Mouse (Mus musculus): ENCODE measurements around the gene Tubb5. TPM values are rescaled to one million over a fixed set of nuclear protein-coding genes. Genes with fewer than 3 reads are reported as not detected.

Gene Tubb5
- polyA plus RNA-seq, 1 experiment from 2014 or later = 1,420 TPM

GRCm38 (mm10) chr17:35821439-35822430 lies 16.4 kb downstream of the Tubb5 start, which contains the start of gene Ier3:
Ier3 (plus strand) TSS chr17:35821684.
- DNase-seq (ENCODE audit: low spot score) (peak; percentile 84), ATAC-seq (replicated peaks; ENCODE audit: insufficient number of reproducible peaks, low FRiP score, low TSS enrichment, low read depth) (0 out of 2 replicates have a peak, but pooled peaks have one; percentile 1)
- peak within 1 kb of the TSS; percentile 57 for H3K9ac ChIP-seq (replicated peaks; ENCODE audit: low read length)
- peak within 1 kb of the TSS; percentile 95 for H3K4me2 ChIP-seq (ENCODE audit: low read depth, low read length)
- H3K36me3 ChIP-seq (replicated peaks; ENCODE audit: control insufficient read depth, insufficient read depth, low read depth, low read length) = no peaks in the 10 kb centered on the region
- no peak within 1 kb of the TSS for H3K27ac ChIP-seq (replicated peaks; ENCODE audit: low read depth, low read length)
- peak within 1 kb of the TSS; percentile 58 for H3K4me3 ChIP-seq (ENCODE audit: low read depth, low read length)
- H3K27me3 ChIP-seq (ENCODE audit: control insufficient read depth, insufficient read depth, low read length) = no peaks in the 10 kb centered on the region; the same call in 1 of the 2 replicates
- H3K4me1 ChIP-seq (ENCODE audit: control insufficient read depth, insufficient read depth, low read length) = peaks cover 6% of the 10 kb centered on the region
- WGBS = under 1% methylated on average over 62 of the region's 62 CpGs
- H3K9me3 ChIP-seq (replicated peaks; ENCODE audit: control insufficient read depth, low read length) = no peaks in the 10 kb centered on the region

- no peak overlapping the region for H3K9ac ChIP-seq (replicated peaks; ENCODE audit: low read length)
- H3K27ac ChIP-seq (replicated peaks; ENCODE audit: low read depth, low read length) = no peak overlapping the region
- peaks cover 6% of the 10 kb centered on the region for H3K4me1 ChIP-seq (ENCODE audit: control insufficient read depth, insufficient read depth, low read length)
- DNase-seq (ENCODE audit: low spot score) = no peak
- no peak for ATAC-seq (replicated peaks; ENCODE audit: insufficient number of reproducible peaks, low FRiP score, low TSS enrichment, low read depth)
- H3K4me2 ChIP-seq (ENCODE audit: low read depth, low read length) = no peak overlapping the region
- H3K4me3 ChIP-seq (ENCODE audit: low read depth, low read length) = no peak overlapping the region
- H3K27me3 ChIP-seq (ENCODE audit: control insufficient read depth, insufficient read depth, low read length) = no peaks in the 10 kb centered on the region; the same call in 1 of the 2 replicates
- 79% methylated on average over 5 of the region's 5 CpGs for WGBS
- H3K36me3 ChIP-seq (replicated peaks; ENCODE audit: control insufficient read depth, insufficient read depth, low read depth, low read length) = no peaks in the 10 kb centered on the region
- H3K9me3 ChIP-seq (replicated peaks; ENCODE audit: control insufficient read depth, low read length) = no peaks in the 10 kb centered on the region
Measured at GRCm38 (mm10) chr17:35820111-35820510, 18.0 kb downstream of the Tubb5 start.

- Histone ChIP-seq H3K9ac (replicated peaks; ENCODE audit: low read length) (no peak overlapping the region; the same call in 1 of the 2 replicates), H3K4me1 (ENCODE audit: control insufficient read depth, insufficient read depth, low read length) (peaks cover 6% of the 10 kb centered on the region), H3K36me3 (replicated peaks; ENCODE audit: control insufficient read depth, insufficient read depth, low read depth, low read length) (no peaks in the 10 kb centered on the region), H3K27ac (replicated peaks; ENCODE audit: low read depth, low read length) (0 out of 2 replicates have a peak overlapping the region, but pooled peaks have one; percentile 20), H3K4me2 (ENCODE audit: low read depth, low read length) (0 out of 2 replicates have a peak overlapping the region, but pooled peaks have one; percentile 25), H3K27me3 (ENCODE audit: control insufficient read depth, insufficient read depth, low read length) (no peaks in the 10 kb centered on the region; the same call in 1 of the 2 replicates), H3K4me3 (ENCODE audit: low read depth, low read length) (no peak overlapping the region), H3K9me3 (replicated peaks; ENCODE audit: control insufficient read depth, low read length) (no peaks in the 10 kb centered on the region)
- WGBS = 19% methylated on average over 10 of the region's 10 CpGs
- ATAC-seq (replicated peaks; ENCODE audit: insufficient number of reproducible peaks, low FRiP score, low TSS enrichment, low read depth) (no peak), DNase-seq (ENCODE audit: low spot score) (peak; percentile 76)
Measured at GRCm38 (mm10) chr17:35817226-35817625, 20.9 kb downstream of the Tubb5 start.

GRCm38 (mm10) chr17:35816686-35817085 lies 21.4 kb downstream of the Tubb5 start:
- DNase-seq (ENCODE audit: low spot score) (no peak), ATAC-seq (replicated peaks; ENCODE audit: insufficient number of reproducible peaks, low FRiP score, low TSS enrichment, low read depth) (no peak)
- Histone ChIP-seq H3K4me1 (ENCODE audit: control insufficient read depth, insufficient read depth, low read length) (peaks cover 3% of the 10 kb centered on the region; the same call in 1 of the 2 replicates), H3K27me3 (ENCODE audit: control insufficient read depth, insufficient read depth, low read length) (no peaks in the 10 kb centered on the region; the same call in 1 of the 2 replicates), H3K9ac (replicated peaks; ENCODE audit: low read length) (no peak overlapping the region), H3K36me3 (replicated peaks; ENCODE audit: control insufficient read depth, insufficient read depth, low read depth, low read length) (no peaks in the 10 kb centered on the region), H3K9me3 (replicated peaks; ENCODE audit: control insufficient read depth, low read length) (no peaks in the 10 kb centered on the region), H3K27ac (replicated peaks; ENCODE audit: low read depth, low read length) (no peak overlapping the region), H3K4me2 (ENCODE audit: low read depth, low read length) (no peak overlapping the region), H3K4me3 (ENCODE audit: low read depth, low read length) (no peak overlapping the region)
- WGBS = 43% methylated on average over 7 of the region's 14 CpGs

- no peak for ATAC-seq (replicated peaks; ENCODE audit: insufficient number of reproducible peaks, low FRiP score, low TSS enrichment, low read depth)
- Histone ChIP-seq H3K4me2 (ENCODE audit: low read depth, low read length) (no peak overlapping the region), H3K4me1 (ENCODE audit: control insufficient read depth, insufficient read depth, low read length) (peaks cover 3% of the 10 kb centered on the region; the same call in 1 of the 2 replicates), H3K4me3 (ENCODE audit: low read depth, low read length) (no peak overlapping the region), H3K27me3 (ENCODE audit: control insufficient read depth, insufficient read depth, low read length) (no peaks in the 10 kb centered on the region), H3K27ac (replicated peaks; ENCODE audit: low read depth, low read length) (no peak overlapping the region), H3K9ac (replicated peaks; ENCODE audit: low read length) (no peak overlapping the region), H3K9me3 (replicated peaks; ENCODE audit: control insufficient read depth, low read length) (no peaks in the 10 kb centered on the region), H3K36me3 (replicated peaks; ENCODE audit: control insufficient read depth, insufficient read depth, low read depth, low read length) (no peaks in the 10 kb centered on the region)
- WGBS = 77% methylated on average over 7 of the region's 7 CpGs
- no peak for DNase-seq (ENCODE audit: low spot score)
Measured at GRCm38 (mm10) chr17:35815836-35816235, 22.3 kb downstream of the Tubb5 start.

- Histone ChIP-seq H3K9me3 (replicated peaks; ENCODE audit: control insufficient read depth, low read length) (no peaks in the 10 kb centered on the region), H3K4me3 (ENCODE audit: low read depth, low read length) (no peak overlapping the region), H3K27me3 (ENCODE audit: control insufficient read depth, insufficient read depth, low read length) (no peaks in the 10 kb centered on the region), H3K9ac (replicated peaks; ENCODE audit: low read length) (no peak overlapping the region), H3K4me1 (ENCODE audit: control insufficient read depth, insufficient read depth, low read length) (peaks cover 3% of the 10 kb centered on the region; the same call in 1 of the 2 replicates), H3K36me3 (replicated peaks; ENCODE audit: control insufficient read depth, insufficient read depth, low read depth, low read length) (no peaks in the 10 kb centered on the region), H3K27ac (replicated peaks; ENCODE audit: low read depth, low read length) (no peak overlapping the region), H3K4me2 (ENCODE audit: low read depth, low read length) (no peak overlapping the region)
- ATAC-seq (replicated peaks; ENCODE audit: insufficient number of reproducible peaks, low FRiP score, low TSS enrichment, low read depth) (no peak), DNase-seq (ENCODE audit: low spot score) (no peak)
- WGBS = 62% methylated on average over 6 of the region's 6 CpGs
Measured at GRCm38 (mm10) chr17:35814678-35815077, 23.4 kb downstream of the Tubb5 start.

- Histone ChIP-seq H3K4me3 (ENCODE audit: low read depth, low read length) (no peak overlapping the region), H3K27me3 (ENCODE audit: control insufficient read depth, insufficient read depth, low read length) (no peaks in the 10 kb centered on the region), H3K9ac (replicated peaks; ENCODE audit: low read length) (no peak overlapping the region), H3K36me3 (replicated peaks; ENCODE audit: control insufficient read depth, insufficient read depth, low read depth, low read length) (no peaks in the 10 kb centered on the region), H3K27ac (replicated peaks; ENCODE audit: low read depth, low read length) (no peak overlapping the region), H3K4me1 (ENCODE audit: control insufficient read depth, insufficient read depth, low read length) (peaks cover 3% of the 10 kb centered on the region; the same call in 1 of the 2 replicates), H3K4me2 (ENCODE audit: low read depth, low read length) (no peak overlapping the region), H3K9me3 (replicated peaks; ENCODE audit: control insufficient read depth, low read length) (no peaks in the 10 kb centered on the region)
- WGBS = 79% methylated on average over 7 of the region's 7 CpGs
- ATAC-seq (replicated peaks; ENCODE audit: insufficient number of reproducible peaks, low FRiP score, low TSS enrichment, low read depth) (no peak), DNase-seq (ENCODE audit: low spot score) (no peak)
Measured at GRCm38 (mm10) chr17:35813653-35814052, 24.5 kb downstream of the Tubb5 start.

GRCm38 (mm10) chr17:35813245-35813647 lies 24.9 kb downstream of the Tubb5 start:
- DNase-seq (ENCODE audit: low spot score) (no peak), ATAC-seq (replicated peaks; ENCODE audit: insufficient number of reproducible peaks, low FRiP score, low TSS enrichment, low read depth) (no peak)
- H3K9ac ChIP-seq (replicated peaks; ENCODE audit: low read length) = no peak overlapping the region
- H3K4me2 ChIP-seq (ENCODE audit: low read depth, low read length) = no peak overlapping the region
- H3K27ac ChIP-seq (replicated peaks; ENCODE audit: low read depth, low read length) = no peak overlapping the region
- H3K36me3 ChIP-seq (replicated peaks; ENCODE audit: control insufficient read depth, insufficient read depth, low read depth, low read length) = no peaks in the 10 kb centered on the region
- no peak overlapping the region for H3K4me3 ChIP-seq (ENCODE audit: low read depth, low read length)
- H3K27me3 ChIP-seq (ENCODE audit: control insufficient read depth, insufficient read depth, low read length) = no peaks in the 10 kb centered on the region
- H3K4me1 ChIP-seq (ENCODE audit: control insufficient read depth, insufficient read depth, low read length) = peaks cover 3% of the 10 kb centered on the region; the same call in 1 of the 2 replicates
- H3K9me3 ChIP-seq (replicated peaks; ENCODE audit: control insufficient read depth, low read length) = no peaks in the 10 kb centered on the region
- WGBS = 75% methylated on average over 7 of the region's 7 CpGs
